Mouse (Mus musculus) myocyte (in vitro differentiated cells): ENCODE data around the gene Slc39a11.

Experiments
- E2F4 ChIP-seq: IDR thresholded peaks from one replicate; pipeline ENCODE4 v1.6.1; 2011; ENCODE audit warnings: mild to moderate bottlenecking, control low read depth, moderate library complexity; ENCODE audit not compliant: insufficient read depth
- MAX ChIP-seq: IDR thresholded peaks from one replicate; pipeline ENCODE4 v1.6.1; 2011; ENCODE audit warnings: low read depth, mild to moderate bottlenecking, control low read depth
- MYOD1 ChIP-seq, 3 experiments: IDR thresholded peaks; one replicate each; pipeline ENCODE4 v1.6.1; 2011; ENCODE audit warnings: control low read depth in 2 of 3, low read depth in 2 of 3, mild to moderate bottlenecking in 2 of 3, moderate library complexity in 1 of 3; ENCODE audit not compliant: insufficient read length in 2 of 3, control insufficient read depth in 1 of 3
- POLR2A ChIP-seq: IDR thresholded peaks from one replicate; pipeline ENCODE4 v1.6.1; 2011; ENCODE audit warnings: low read depth, mild to moderate bottlenecking, control low read depth, moderate library complexity; ENCODE audit not compliant: insufficient read length
- USF1 ChIP-seq: IDR thresholded peaks from one replicate; pipeline ENCODE4 v1.6.1; 2011; ENCODE audit warnings: low read depth, mild to moderate bottlenecking, control low read depth, moderate library complexity

DNA sequence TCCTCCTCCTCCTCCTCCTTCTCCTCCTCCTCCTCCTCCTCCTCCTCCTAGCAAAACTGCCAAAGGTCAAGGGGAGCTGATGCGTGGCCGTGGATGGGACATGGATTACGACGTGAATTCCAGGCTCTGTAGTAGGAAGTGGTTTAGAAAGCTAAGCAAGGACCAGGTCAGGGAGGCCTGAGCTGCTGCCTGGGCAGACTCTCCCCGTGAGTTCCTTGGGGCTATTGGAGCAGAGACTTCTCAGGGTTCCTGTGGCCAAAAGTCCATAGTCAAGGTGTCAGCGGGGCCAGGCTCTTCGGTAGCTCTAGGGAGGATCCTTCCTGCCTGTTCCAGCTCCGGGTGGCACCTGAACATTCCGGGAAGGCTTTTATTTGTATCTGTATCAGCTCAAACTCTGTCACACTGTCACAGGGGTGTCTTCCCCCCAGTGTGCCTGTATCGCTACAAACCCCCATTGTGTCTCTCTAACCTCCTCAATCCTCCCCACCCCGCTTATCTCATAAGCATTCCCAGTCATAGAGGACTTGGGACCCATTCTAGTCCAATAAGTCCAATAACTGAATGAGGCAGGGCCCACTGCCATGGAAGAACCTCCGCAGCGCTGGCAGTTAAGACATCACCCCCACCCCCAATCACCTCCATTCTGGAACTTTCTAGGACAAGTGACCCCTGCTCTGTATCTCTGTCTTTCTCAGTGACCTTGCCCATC lies 356.8 kb downstream of the Slc39a11 start:
- TF ChIP-seq POLR2A (no peak), USF1 (no peak), MAX (no peak), MYOD1 (IDR thresholded peaks at IDR 0.05; ENCODE audit: control insufficient read depth in 1 of 3, insufficient read length in 2 of 3, low read depth in 2 of 3) (no peak), E2F4 (no peak)
